Mouse (Mus musculus) heart, embryonic 16.5 days (tissue): ENCODE measurements around the gene Retreg1. TPM values are rescaled to one million over a fixed set of nuclear protein-coding genes. Genes with fewer than 3 reads are reported as not detected.

ENCODE experiments used
- ATAC-seq: fragments of 200-750 bp; cut with Nextera tagmentation; replicated peaks from 2 replicates; pipeline ENCODE4 v1.8.0; 2017; ENCODE audit warnings: moderate number of reproducible peaks; ENCODE audit not compliant: insufficient read depth, low FRiP score; ENCODE audit errors: extremely low read depth
- H3K27ac ChIP-seq: fragments of 300-500 bp; sonication (generic); 2 replicates; pipeline ENCODE4 v1.5.1; 2014; ENCODE audit warnings: mild to moderate bottlenecking, low read length, control low read depth, moderate library complexity
- H3K27me3 ChIP-seq: fragments of 300-500 bp; sonication (generic); 2 replicates; pipeline ENCODE4 v1.6.1; 2014; ENCODE audit warnings: low read length, mixed read lengths; ENCODE audit not compliant: control insufficient read depth, insufficient read depth
- H3K36me3 ChIP-seq: fragments of 300-500 bp; sonication (generic); 2 replicates; pipeline ENCODE4 v1.6.1; 2014; ENCODE audit not compliant: control insufficient read depth, insufficient read depth
- H3K4me1 ChIP-seq: fragments of 300-500 bp; sonication (generic); 2 replicates; pipeline ENCODE4 v1.6.1; 2014; ENCODE audit warnings: low read length, mixed read lengths; ENCODE audit not compliant: control insufficient read depth, insufficient read depth
- H3K4me2 ChIP-seq: fragments of 300-500 bp; sonication (generic); 2 replicates; pipeline ENCODE4 v1.6.1; 2014; ENCODE audit warnings: low read depth, mild to moderate bottlenecking, control low read depth, low read length
- H3K4me3 ChIP-seq: fragments of 300-500 bp; sonication (generic); 2 replicates; pipeline ENCODE4 v1.5.1; 2014; ENCODE audit warnings: mild to moderate bottlenecking, control low read depth, low read length
- H3K9ac ChIP-seq: fragments of 300-500 bp; sonication (generic); 2 replicates; pipeline ENCODE4 v1.6.1; 2014; ENCODE audit warnings: low read length, control low read depth
- H3K9me3 ChIP-seq: fragments of 300-500 bp; sonication (generic); replicated peaks from 2 replicates; pipeline ENCODE4 v1.6.1; 2016; ENCODE audit warnings: low read length; ENCODE audit not compliant: control insufficient read depth
- WGBS: fragments of 180-500 bp; shearing (Covaris S2); extraction: QIAGEN DNeasy Blood & Tissue Kit; methylation state at CpG from one replicate; pipeline ENCODE4 v1.1.7; 2014; 5-methylcytosine and 5-hydroxymethylcytosine counted together
- polyA plus RNA-seq: library from polyadenylated mRNA; unstranded; fragments of >200 nt; fragmentation: Nextera tagmentation; extraction: Ambion mirVana; gene quantifications from 2 replicates; pipeline ENCODE4 v1.2.1, GENCODE M21; 2015

Retreg1 gene
- polyA plus RNA-seq, 1 experiment from 2014 or later: 97.5 TPM

DNA sequence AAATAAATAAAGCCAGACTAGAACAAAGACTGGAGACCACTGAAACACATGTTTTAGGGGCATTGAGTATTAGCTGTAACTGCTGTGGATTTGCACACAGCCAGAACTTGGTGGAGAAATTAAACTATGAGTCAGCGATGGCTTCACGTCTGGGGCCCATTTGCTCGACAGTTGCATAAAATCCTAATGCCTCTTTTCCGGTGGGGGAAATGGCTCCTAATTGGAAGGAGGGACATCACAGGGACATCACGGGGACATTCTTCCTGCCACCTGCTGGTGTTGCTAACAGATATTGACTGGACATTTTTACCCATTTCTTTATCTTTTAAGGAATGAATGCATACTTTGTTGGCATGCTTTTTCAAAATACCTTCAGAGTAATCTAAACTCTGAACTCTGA, 26.1 kb downstream of the Retreg1 start:
- Histone ChIP-seq H3K4me3 (no peak overlapping the region), H3K9ac (no peak overlapping the region), H3K27me3 (no peaks in the 10 kb centered on the region), H3K4me1 (peaks cover 8% of the 10 kb centered on the region; the same call in 1 of the 2 replicates), H3K36me3 (no peaks in the 10 kb centered on the region), H3K4me2 (no peak overlapping the region), H3K27ac (no peak overlapping the region), H3K9me3 (no peaks in the 10 kb centered on the region)
- 73% methylated on average over 5 of the region's 5 CpGs for WGBS
- no peak for ATAC-seq

DNA sequence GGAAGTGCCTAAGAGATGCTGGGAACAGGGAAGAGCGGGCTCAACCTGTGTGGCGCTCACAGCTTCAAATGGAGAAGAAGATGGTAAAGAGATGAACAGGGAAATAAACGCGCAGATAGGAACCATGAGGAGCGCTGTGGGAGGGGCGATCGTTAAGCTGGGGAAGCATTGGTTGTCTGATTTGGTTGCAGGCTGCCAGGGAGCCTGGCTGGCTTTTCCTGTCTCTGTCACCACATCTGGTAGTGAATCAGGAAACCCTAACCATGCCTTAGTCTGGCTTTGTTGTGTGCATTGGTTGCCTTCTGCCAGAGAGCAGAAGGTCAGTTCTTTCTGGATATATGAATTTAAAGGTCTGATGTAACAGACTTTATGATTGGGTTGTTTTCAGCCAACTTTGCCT, 28.5 kb downstream of the Retreg1 start:
- 84% methylated on average over 7 of the region's 7 CpGs for WGBS
- no peak overlapping the region for H3K4me2 ChIP-seq
- no peaks in the 10 kb centered on the region for H3K36me3 ChIP-seq
- peaks cover 3% of the 10 kb centered on the region; the same call in 1 of the 2 replicates for H3K4me1 ChIP-seq
- H3K9me3 ChIP-seq: no peaks in the 10 kb centered on the region
- no peak for ATAC-seq
- no peak overlapping the region for H3K27ac ChIP-seq
- no peaks in the 10 kb centered on the region for H3K27me3 ChIP-seq
- no peak overlapping the region for H3K4me3 ChIP-seq
- H3K9ac ChIP-seq: no peak overlapping the region

DNA sequence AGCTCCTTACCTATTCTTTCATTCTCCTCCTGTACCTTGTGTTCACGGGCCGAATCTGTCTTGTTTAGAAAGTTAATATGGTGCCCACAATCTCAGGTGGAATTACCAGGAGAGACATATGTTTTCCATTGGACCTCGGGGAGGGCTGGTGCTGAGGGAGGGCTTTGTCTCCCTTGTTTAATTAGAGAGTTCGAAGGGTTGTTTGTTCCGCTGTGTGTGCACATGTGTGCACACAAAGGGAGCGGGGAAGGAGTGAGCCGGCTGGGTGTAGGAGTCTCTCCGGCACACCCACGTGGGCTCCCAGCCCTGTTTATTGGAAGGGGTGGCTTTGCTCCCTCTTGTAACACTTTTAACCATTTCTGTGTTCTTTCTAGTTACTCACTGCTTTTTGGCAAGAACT, 29.1 kb downstream of the Retreg1 start:
- WGBS: 87% methylated on average over 9 of the region's 9 CpGs
- ATAC-seq: no peak
- H3K9me3 ChIP-seq: no peaks in the 10 kb centered on the region
- H3K9ac ChIP-seq: no peak overlapping the region
- H3K4me1 ChIP-seq: 0 out of 2 replicates have a peak, but pooled peaks cover 2% of the 10 kb centered on the region
- H3K4me3 ChIP-seq: no peak overlapping the region
- H3K4me2 ChIP-seq: no peak overlapping the region
- H3K27me3 ChIP-seq: no peaks in the 10 kb centered on the region
- H3K36me3 ChIP-seq: no peaks in the 10 kb centered on the region
- no peak overlapping the region for H3K27ac ChIP-seq

DNA sequence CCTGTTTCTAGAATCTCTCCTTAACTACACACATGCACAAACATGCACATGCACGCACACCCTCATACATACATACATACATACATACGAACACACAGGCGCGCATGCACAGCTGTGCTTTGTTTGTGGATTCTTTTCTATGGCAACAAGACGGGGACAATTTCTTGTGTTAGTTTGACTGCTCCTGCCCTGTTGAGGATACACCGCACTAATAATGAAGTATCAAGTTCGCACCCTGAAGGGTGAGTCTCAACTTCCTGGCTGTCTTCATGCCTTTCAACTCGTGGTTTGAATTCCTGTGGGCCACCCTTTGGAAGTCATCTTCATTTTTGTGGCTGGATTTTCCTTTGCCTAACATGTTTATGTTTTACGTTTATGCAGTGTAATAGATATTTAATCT, 29.7 kb downstream of the Retreg1 start:
- H3K36me3 ChIP-seq: no peaks in the 10 kb centered on the region
- no peak overlapping the region for H3K4me3 ChIP-seq
- H3K27me3 ChIP-seq: no peaks in the 10 kb centered on the region
- H3K27ac ChIP-seq: no peak overlapping the region
- 0 out of 2 replicates have a peak, but pooled peaks cover 2% of the 10 kb centered on the region for H3K4me1 ChIP-seq
- ATAC-seq: no peak
- H3K4me2 ChIP-seq: no peak overlapping the region
- WGBS: 82% methylated on average over 9 of the region's 9 CpGs
- H3K9me3 ChIP-seq: no peaks in the 10 kb centered on the region
- no peak overlapping the region for H3K9ac ChIP-seq

DNA sequence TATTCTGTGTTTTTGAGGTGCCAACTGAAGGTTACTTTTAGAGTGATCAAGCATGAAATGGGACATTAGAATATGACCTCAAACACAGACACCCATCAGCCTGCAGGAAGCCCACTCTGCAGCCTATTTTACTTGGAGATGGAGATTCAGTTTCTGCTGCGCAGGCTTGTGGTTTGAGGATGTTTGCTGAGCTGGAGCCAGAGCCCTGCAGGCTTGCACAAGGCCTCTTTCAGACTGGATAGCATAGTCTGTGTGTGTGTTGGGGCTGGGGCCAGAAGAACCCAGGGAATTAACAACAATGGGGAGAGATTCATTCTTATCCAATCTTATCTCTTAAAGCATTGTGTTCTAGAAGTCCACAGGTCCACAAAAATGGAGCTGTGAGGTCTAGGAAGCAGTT, 30.6 kb downstream of the Retreg1 start:
- 0 out of 2 replicates have a peak, but pooled peaks cover 2% of the 10 kb centered on the region for H3K4me1 ChIP-seq
- ATAC-seq: no peak
- H3K9me3 ChIP-seq: no peaks in the 10 kb centered on the region
- no peak overlapping the region for H3K27ac ChIP-seq
- 67% methylated on average over 1 of the region's 1 CpGs for WGBS
- H3K9ac ChIP-seq: no peak overlapping the region
- no peak overlapping the region for H3K4me2 ChIP-seq
- no peak overlapping the region for H3K4me3 ChIP-seq
- no peaks in the 10 kb centered on the region for H3K36me3 ChIP-seq
- H3K27me3 ChIP-seq: no peaks in the 10 kb centered on the region

DNA sequence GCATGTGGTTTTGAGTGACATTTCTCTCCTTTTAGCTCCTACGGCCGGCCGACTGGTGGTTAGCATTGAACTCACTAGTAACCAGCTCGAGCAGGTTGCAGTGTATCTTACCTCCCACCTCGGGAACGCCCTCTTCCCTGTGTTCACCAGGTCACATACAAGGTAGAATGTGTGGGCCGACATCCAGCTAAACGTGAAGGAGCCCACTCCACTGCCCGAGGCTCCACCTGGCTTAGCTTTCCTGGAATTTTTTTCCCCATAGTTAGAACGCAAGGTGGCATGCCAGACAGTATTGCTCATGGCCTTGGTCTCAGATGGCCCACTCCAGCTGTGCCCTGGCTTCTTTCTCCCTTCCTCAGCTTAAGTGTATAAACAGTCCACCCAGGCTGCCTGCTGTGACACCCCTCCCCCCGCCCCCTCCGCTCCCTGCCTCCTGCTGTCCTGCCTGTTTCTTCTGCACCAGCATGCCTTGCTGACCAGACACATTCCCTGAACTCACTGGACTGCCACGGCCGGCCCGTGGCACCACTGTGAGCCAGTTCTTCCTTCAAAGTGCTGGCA, 33.7 kb downstream of the Retreg1 start:
- no peaks in the 10 kb centered on the region for H3K27me3 ChIP-seq
- no peaks in the 10 kb centered on the region for H3K9me3 ChIP-seq
- H3K27ac ChIP-seq: no peak overlapping the region
- no peak overlapping the region for H3K4me2 ChIP-seq
- no peaks in the 10 kb centered on the region for H3K36me3 ChIP-seq
- WGBS: 54% methylated on average over 15 of the region's 15 CpGs
- 0 out of 2 replicates have a peak, but pooled peaks cover 2% of the 10 kb centered on the region for H3K4me1 ChIP-seq
- no peak overlapping the region for H3K4me3 ChIP-seq
- ATAC-seq: no peak
- H3K9ac ChIP-seq: no peak overlapping the region

DNA sequence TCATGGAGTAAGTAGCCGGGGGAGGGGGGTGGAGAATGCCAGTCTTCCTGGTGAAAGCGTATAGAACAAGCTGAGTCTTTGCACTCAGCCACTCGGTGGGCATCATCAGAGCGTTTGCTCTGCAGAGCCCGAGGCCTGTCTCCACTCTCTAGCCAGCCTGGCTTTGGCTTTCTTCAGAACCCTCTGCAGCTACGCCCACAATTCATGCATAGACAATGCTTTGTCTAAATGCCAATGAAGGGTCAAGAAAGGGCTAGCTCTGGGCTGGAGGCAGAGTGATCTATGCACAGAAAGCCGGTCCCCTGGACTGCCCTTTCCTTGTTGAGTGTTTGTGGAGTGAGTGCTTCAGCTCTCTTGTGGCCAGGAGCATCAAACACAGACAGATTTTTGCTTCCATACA, 34.8 kb downstream of the Retreg1 start:
- H3K9me3 ChIP-seq: no peaks in the 10 kb centered on the region
- no peak for ATAC-seq
- WGBS: 70% methylated on average over 7 of the region's 7 CpGs
- H3K4me2 ChIP-seq: no peak overlapping the region
- no peak overlapping the region for H3K9ac ChIP-seq
- H3K4me1 ChIP-seq: 0 out of 2 replicates have a peak, but pooled peaks cover 2% of the 10 kb centered on the region
- H3K36me3 ChIP-seq: no peaks in the 10 kb centered on the region
- no peaks in the 10 kb centered on the region for H3K27me3 ChIP-seq
- H3K27ac ChIP-seq: no peak overlapping the region
- H3K4me3 ChIP-seq: no peak overlapping the region

DNA sequence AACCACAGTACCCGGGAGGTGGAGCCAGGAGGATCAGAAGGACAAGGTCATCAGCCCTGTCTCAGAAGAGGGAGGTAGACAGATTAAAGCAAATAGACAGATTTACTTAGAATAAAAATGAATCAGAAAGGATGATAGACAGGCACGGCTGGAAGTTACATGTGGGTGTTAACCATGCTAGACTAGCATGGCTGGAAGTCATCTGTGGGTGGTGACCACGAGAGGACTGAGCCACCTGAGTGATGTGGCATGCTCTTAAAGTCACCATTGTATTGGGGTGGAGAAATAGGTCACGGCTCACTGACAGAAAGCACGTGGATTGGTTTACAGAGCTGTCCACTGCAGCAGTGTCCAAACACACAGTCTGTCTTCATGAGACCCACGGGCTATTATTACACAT, 36.2 kb downstream of the Retreg1 start:
- no peak overlapping the region for H3K4me2 ChIP-seq
- no peak for ATAC-seq
- H3K27me3 ChIP-seq: no peaks in the 10 kb centered on the region
- H3K4me3 ChIP-seq: no peak overlapping the region
- no peaks in the 10 kb centered on the region for H3K9me3 ChIP-seq
- WGBS: 80% methylated on average over 6 of the region's 6 CpGs
- no peak overlapping the region for H3K9ac ChIP-seq
- H3K4me1 ChIP-seq: no peaks in the 10 kb centered on the region
- H3K36me3 ChIP-seq: no peaks in the 10 kb centered on the region
- no peak overlapping the region for H3K27ac ChIP-seq

DNA sequence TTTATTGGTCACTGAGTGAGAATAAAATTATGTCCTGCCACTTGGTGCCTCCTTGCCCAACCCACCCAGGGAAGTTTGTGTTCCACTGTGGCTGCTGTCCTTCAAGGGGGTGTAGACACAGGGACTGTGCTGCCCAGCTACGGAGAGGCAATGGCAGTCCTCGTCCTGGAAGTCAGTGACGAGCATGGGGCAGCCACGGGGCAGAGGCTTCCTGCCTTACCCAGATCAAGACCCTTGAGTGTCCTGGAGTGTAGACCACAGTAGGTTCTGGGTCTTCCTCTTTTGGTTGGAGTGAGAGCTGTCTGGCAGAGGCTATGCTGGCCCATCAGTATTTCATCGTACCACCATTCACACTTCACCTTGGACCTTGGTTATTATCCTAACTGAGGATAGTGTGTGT, 37.2 kb downstream of the Retreg1 start:
- Histone ChIP-seq H3K9me3 (no peaks in the 10 kb centered on the region), H3K27me3 (no peaks in the 10 kb centered on the region), H3K27ac (no peak overlapping the region), H3K4me3 (no peak overlapping the region), H3K4me2 (no peak overlapping the region), H3K4me1 (no peaks in the 10 kb centered on the region), H3K9ac (no peak overlapping the region), H3K36me3 (no peaks in the 10 kb centered on the region)
- ATAC-seq: no peak
- WGBS: 83% methylated on average over 5 of the region's 5 CpGs
